Mouse (Mus musculus) neural tube, embryonic 12.5 days (tissue): ENCODE results near the gene Rbfox1. TPM values are rescaled to one million over a fixed set of nuclear protein-coding genes. Genes with fewer than 3 reads are reported as not detected.

Source experiments
- ATAC-seq: fragments of 200-750 bp; cut with Nextera tagmentation; 2 replicates; pipeline ENCODE4 v1.8.0; 2017; ENCODE audit warnings: low read depth, mild to moderate bottlenecking, moderate TSS enrichment, moderate library complexity; ENCODE audit not compliant: low FRiP score
- H3K27ac ChIP-seq: fragments of 300-500 bp; sonication (generic); 2 replicates; pipeline ENCODE4 v1.5.1; 2016
- H3K27me3 ChIP-seq: fragments of 300-500 bp; sonication (generic); replicated peaks from 2 replicates; pipeline ENCODE4 v1.6.1; 2016; ENCODE audit warnings: mild to moderate bottlenecking
- H3K36me3 ChIP-seq: fragments of 300-500 bp; sonication (generic); 2 replicates; pipeline ENCODE4 v1.6.1; 2016; ENCODE audit warnings: mild to moderate bottlenecking
- H3K4me1 ChIP-seq: fragments of 300-500 bp; sonication (generic); 2 replicates; pipeline ENCODE4 v1.6.1; 2016
- H3K4me2 ChIP-seq: fragments of 300-500 bp; sonication (generic); replicated peaks from 2 replicates; pipeline ENCODE4 v1.6.1; 2016; ENCODE audit warnings: mild to moderate bottlenecking
- H3K4me3 ChIP-seq: fragments of 300-500 bp; sonication (generic); 2 replicates; pipeline ENCODE4 v1.5.1; 2016
- H3K9ac ChIP-seq: fragments of 300-500 bp; sonication (generic); 2 replicates; pipeline ENCODE4 v1.6.1; 2016; ENCODE audit warnings: mild to moderate bottlenecking
- H3K9me3 ChIP-seq: fragments of 300-500 bp; sonication (generic); 2 replicates; pipeline ENCODE4 v1.6.1; 2016; ENCODE audit warnings: mild to moderate bottlenecking
- WGBS: fragments of 180-500 bp; shearing (Covaris S2); methylation state at CpG from one replicate; pipeline ENCODE4 v1.1.7; 2016; 5-methylcytosine and 5-hydroxymethylcytosine counted together
- polyA plus RNA-seq: library from polyadenylated mRNA; unstranded; fragments of >200 nt; fragmentation: Nextera tagmentation; extraction: Ambion mirVana; gene quantifications from 2 replicates; pipeline ENCODE4 v1.2.1, GENCODE M21; 2016

Gene Rbfox1
- polyA plus RNA-seq, 1 experiment from 2014 or later: 80.2 TPM

DNA sequence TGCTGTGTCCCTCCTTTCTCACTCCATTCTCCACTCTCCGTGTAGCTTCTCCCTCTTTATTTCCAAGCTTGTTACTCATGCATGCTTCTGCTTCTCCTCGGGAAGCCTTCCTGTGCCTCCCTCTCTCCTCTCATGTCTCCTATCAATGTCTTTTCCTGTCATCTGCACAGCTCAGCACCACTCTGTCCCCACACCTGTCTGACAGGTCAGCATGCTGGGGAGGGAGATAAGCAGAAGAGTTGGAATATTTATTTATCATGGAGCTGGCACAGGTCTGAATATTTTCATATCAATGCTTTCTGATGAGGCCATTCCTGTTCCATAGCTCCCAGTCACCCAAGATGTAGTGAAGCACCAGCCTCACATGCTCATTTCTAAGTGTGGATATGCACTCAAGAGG lies 218.6 kb downstream of the Rbfox1 start:
- H3K36me3 ChIP-seq: no peaks in the 10 kb centered on the region
- no peak overlapping the region for H3K9ac ChIP-seq
- 80% methylated on average over 2 of the region's 2 CpGs for WGBS
- H3K9me3 ChIP-seq: no peaks in the 10 kb centered on the region
- H3K4me3 ChIP-seq: no peak overlapping the region
- H3K27me3 ChIP-seq: no peaks in the 10 kb centered on the region
- no peaks in the 10 kb centered on the region for H3K4me1 ChIP-seq
- H3K27ac ChIP-seq: no peak overlapping the region
- no peak for ATAC-seq
- H3K4me2 ChIP-seq: no peak overlapping the region

DNA sequence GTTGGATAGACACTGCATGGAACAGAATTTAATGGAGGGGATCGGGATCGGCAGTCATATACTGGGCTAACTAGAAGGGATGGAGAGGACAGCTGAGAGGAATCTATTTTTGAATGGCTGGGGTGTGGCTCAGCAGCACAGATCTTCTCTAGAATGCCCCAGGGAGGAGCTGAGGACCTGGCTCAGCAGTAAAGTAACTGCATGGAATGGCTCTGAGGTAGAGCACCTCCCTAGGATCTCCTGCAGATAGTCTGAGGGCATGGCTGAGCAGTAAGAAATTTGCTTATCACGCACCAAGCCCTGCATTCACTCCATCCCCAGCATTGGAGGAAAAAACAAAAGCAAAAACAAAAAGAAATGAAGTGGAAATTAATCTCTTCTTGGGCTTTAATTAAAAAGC lies 225.0 kb downstream of the Rbfox1 start:
- Histone ChIP-seq H3K27ac (no peak overlapping the region), H3K4me3 (no peak overlapping the region), H3K27me3 (no peaks in the 10 kb centered on the region), H3K36me3 (no peaks in the 10 kb centered on the region), H3K4me2 (no peak overlapping the region), H3K4me1 (no peaks in the 10 kb centered on the region), H3K9ac (no peak overlapping the region), H3K9me3 (no peaks in the 10 kb centered on the region)
- no peak for ATAC-seq
- WGBS: 98% methylated on average over 3 of the region's 3 CpGs

DNA sequence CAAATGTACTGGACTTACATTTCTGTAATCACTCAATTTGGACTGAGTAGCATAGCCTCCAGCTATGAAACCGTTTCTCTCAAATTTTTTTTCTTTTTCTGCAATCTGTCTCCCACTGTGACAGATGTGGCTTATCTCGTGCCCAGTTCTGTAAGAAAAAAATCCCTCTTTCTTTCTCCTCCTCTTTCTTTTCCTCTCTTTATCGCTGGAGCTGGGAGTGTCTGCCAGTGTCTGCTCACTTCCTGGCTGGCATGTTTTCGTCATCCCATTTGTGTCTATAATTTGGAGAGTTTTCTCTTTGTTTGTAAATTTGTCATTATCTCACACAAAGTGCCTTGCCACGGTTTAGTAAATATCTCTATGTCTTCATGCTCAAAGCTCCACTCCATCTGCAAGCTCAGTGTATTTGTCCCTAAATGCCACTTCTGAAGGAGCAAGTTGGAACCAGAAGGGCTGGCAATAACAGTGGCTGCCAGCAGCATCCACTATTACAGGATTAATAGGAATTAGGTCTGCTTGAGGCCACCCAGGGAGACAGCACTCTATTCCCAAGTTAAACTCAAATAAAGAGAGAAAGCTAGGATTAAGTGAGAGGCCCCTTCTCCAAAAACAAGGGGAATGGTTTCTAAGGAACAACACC lies 228.8 kb downstream of the Rbfox1 start:
- no peaks in the 10 kb centered on the region for H3K36me3 ChIP-seq
- no peaks in the 10 kb centered on the region for H3K9me3 ChIP-seq
- H3K4me1 ChIP-seq: no peaks in the 10 kb centered on the region
- 58% methylated on average over 5 of the region's 5 CpGs for WGBS
- no peaks in the 10 kb centered on the region for H3K27me3 ChIP-seq
- H3K9ac ChIP-seq: no peak overlapping the region
- ATAC-seq: no peak
- H3K4me2 ChIP-seq: no peak overlapping the region
- no peak overlapping the region for H3K27ac ChIP-seq
- H3K4me3 ChIP-seq: no peak overlapping the region

DNA sequence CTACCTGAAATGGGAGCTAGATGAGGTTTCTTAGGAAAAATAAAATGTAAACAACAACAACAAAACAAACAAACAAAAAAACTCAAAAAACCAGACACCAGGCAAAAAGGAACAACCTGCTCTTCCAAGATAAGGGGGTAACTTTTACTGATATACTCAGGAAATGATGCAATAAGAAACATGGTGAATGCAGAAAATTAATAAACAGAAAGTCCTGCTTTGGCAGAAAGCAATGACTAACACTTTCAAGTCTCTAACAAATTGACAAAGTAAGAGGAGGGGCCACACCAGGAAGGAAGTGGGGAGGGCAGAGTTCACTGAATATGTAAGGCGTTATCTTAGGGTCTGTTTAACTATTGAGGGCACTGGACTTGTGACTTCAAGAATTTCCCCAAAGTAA lies 234.3 kb downstream of the Rbfox1 start:
- Histone ChIP-seq H3K9me3 (peaks cover 5% of the 10 kb centered on the region; the same call in 1 of the 2 replicates), H3K4me2 (no peak overlapping the region), H3K9ac (no peak overlapping the region), H3K27ac (no peak overlapping the region), H3K4me1 (no peaks in the 10 kb centered on the region), H3K27me3 (no peaks in the 10 kb centered on the region), H3K4me3 (no peak overlapping the region), H3K36me3 (no peaks in the 10 kb centered on the region)
- 57% methylated on average over 1 of the region's 1 CpGs for whole genome bisulfite sequencing
- no peak for ATAC-seq

DNA sequence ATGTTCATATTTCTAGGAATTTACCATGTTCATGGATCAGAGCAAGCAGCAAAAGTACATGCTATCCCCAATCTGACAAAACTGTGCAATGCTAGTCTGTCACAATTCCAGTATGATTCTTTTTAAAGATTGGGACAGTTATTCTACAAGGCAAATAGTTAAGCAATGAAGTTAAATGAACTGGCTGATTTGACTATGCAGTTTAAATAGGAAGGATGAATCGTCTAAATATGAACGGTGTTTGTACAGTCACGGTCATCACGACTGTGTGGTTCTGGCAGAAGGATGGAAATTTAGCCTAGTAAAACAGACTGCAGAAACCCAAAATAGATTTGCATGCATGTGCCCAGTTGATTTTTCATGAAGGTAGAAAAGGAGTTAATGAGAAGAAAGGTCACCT lies 236.1 kb downstream of the Rbfox1 start:
- Histone ChIP-seq H3K36me3 (no peaks in the 10 kb centered on the region), H3K27me3 (no peaks in the 10 kb centered on the region), H3K4me2 (no peak overlapping the region), H3K9me3 (peaks cover 5% of the 10 kb centered on the region; the same call in 1 of the 2 replicates), H3K27ac (no peak overlapping the region), H3K4me1 (no peaks in the 10 kb centered on the region), H3K9ac (no peak overlapping the region), H3K4me3 (no peak overlapping the region)
- WGBS: 96% methylated on average over 4 of the region's 4 CpGs
- no peak for ATAC-seq

DNA sequence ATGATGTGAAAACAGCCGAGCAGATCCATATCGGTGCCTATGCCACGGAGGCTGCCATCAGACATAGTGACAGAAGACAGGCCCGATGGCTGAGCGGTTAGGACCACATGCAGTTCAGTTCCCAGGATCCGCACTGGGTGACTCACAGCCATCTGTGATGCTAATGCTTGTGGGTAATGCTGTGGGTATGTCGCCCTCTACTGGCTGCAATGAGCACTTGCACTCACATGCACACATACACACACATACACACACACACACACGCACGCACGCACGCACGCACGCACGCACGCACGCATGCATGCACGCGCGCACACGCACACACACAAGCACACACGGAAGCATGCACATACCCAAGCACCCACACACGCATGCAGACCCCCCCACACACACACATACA lies 237.7 kb downstream of the Rbfox1 start:
- H3K9ac ChIP-seq: no peak overlapping the region
- H3K4me1 ChIP-seq: no peaks in the 10 kb centered on the region
- no peaks in the 10 kb centered on the region for H3K36me3 ChIP-seq
- no peak overlapping the region for H3K4me2 ChIP-seq
- peaks cover 5% of the 10 kb centered on the region; the same call in 1 of the 2 replicates for H3K9me3 ChIP-seq
- H3K27me3 ChIP-seq: no peaks in the 10 kb centered on the region
- ATAC-seq: no peak
- WGBS: 96% methylated on average over 22 of the region's 22 CpGs
- no peak overlapping the region for H3K27ac ChIP-seq
- H3K4me3 ChIP-seq: no peak overlapping the region

DNA sequence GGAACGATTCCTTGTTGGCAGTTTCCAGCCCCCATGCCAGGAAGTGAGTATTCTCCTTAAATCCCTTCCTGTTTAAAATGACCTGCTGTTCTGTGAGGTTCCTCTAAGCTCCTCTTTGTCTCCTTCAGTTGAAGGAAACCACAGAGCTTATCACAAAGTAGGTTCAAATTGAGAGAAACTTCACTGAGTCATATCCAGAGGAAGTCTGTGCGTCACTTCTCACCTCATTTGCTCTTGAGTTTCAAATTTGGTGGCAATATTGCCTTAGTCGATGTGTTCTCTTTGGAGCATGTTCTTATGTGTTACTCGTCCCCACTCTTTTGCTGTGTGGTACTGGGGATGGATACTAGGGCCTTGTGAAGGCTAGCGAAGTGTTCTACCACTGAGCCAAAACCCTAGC lies 243.2 kb downstream of the Rbfox1 start:
- Histone ChIP-seq H3K4me1 (no peaks in the 10 kb centered on the region), H3K27me3 (no peaks in the 10 kb centered on the region), H3K9me3 (no peaks in the 10 kb centered on the region), H3K9ac (no peak overlapping the region), H3K4me3 (no peak overlapping the region), H3K27ac (no peak overlapping the region), H3K4me2 (no peak overlapping the region), H3K36me3 (no peaks in the 10 kb centered on the region)
- no peak for ATAC-seq
- 82% methylated on average over 5 of the region's 5 CpGs for WGBS

DNA sequence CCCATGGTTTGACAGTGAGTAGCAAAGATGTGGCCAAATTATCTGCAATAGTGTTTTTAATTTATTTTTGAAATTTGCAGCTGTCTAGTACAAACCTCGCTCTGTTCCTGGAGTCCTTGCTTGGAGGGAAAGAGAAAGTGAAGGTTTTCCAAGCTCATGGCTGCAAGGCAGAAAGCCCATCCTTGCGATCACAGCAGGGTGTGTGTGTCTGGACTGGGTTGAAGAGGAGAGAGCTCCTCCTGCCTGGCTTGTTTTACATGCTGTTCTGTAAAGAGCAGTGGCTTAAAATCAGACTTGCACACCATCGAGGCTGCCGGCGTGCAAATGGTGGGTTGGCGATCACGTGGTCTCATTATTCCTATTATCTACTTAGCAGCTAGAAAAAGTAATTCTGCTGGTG lies 249.9 kb downstream of the Rbfox1 start:
- Histone ChIP-seq H3K9me3 (no peaks in the 10 kb centered on the region), H3K4me1 (no peaks in the 10 kb centered on the region), H3K4me3 (no peak overlapping the region), H3K9ac (no peak overlapping the region), H3K4me2 (no peak overlapping the region), H3K27ac (no peak overlapping the region), H3K36me3 (no peaks in the 10 kb centered on the region), H3K27me3 (no peaks in the 10 kb centered on the region)
- ATAC-seq: no peak
- WGBS: 88% methylated on average over 7 of the region's 7 CpGs

DNA sequence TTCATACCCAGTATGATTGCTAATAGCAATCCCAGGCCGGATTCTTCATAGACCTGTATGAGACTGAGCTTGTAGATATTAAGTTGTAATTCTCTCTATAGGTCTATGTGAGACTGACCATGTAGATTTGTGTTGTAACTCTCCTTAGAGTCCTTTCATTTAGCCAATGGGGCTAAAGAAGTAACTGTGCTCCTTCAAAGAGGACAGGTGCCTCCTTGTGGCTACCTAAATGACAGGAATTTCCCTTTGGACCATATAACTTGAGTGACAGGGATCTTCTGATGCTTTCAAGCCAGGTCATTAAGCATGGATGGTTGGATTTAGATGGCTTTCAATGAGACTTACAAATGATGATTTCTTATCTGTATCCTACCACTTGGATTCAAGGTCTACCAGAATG lies 254.3 kb downstream of the Rbfox1 start:
- H3K36me3 ChIP-seq: no peaks in the 10 kb centered on the region
- no peak overlapping the region for H3K9ac ChIP-seq
- WGBS: 87% methylated on average over 1 of the region's 1 CpGs
- H3K4me1 ChIP-seq: no peaks in the 10 kb centered on the region
- no peak for ATAC-seq
- no peak overlapping the region for H3K4me2 ChIP-seq
- H3K27ac ChIP-seq: no peak overlapping the region
- H3K4me3 ChIP-seq: no peak overlapping the region
- H3K27me3 ChIP-seq: no peaks in the 10 kb centered on the region
- no peaks in the 10 kb centered on the region for H3K9me3 ChIP-seq

DNA sequence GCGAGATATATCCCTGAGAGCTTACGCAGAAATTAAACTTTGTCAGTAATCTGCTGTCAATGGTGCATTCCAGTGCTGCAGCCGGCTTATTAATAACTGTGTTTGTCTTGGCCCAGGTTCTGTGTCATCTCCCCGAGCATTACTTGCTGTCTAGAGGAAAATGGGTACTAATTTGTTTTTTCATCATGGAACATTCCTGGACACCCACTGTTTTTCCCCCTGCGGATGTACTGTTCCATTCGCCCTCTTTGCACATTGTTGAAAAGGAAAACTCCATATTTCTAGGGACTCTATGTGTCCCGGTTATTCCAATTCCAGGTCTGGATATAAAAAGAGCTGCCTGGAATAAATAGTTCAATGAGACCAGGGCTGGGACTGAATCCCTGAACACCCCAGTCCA lies 262.8 kb downstream of the Rbfox1 start:
- no peak overlapping the region for H3K4me2 ChIP-seq
- no peak overlapping the region for H3K9ac ChIP-seq
- no peak for ATAC-seq
- 78% methylated on average over 7 of the region's 7 CpGs for WGBS
- H3K36me3 ChIP-seq: no peaks in the 10 kb centered on the region
- no peaks in the 10 kb centered on the region for H3K9me3 ChIP-seq
- H3K27ac ChIP-seq: no peak overlapping the region
- H3K27me3 ChIP-seq: no peaks in the 10 kb centered on the region
- no peaks in the 10 kb centered on the region for H3K4me1 ChIP-seq
- no peak overlapping the region for H3K4me3 ChIP-seq

DNA sequence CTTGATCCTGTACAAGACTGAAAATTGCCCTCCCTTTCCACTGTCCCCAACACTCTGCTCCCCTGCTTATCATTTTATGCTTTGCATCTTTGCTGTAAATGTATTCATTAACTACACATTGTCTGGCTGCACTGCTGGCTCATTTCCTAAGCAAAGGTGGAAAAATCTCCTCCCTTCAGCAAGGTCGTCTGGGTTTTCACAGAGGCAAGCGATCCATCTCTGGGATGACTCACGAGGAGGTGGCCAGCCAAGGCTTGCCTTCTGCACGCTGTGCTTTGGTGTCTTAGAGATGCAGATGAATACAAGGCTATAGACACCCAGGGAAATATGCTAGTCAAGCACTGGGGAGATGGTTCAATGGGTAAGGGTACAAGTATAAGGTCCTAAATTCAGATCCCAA lies 264.2 kb downstream of the Rbfox1 start:
- no peak overlapping the region for H3K9ac ChIP-seq
- H3K27ac ChIP-seq: no peak overlapping the region
- H3K27me3 ChIP-seq: no peaks in the 10 kb centered on the region
- no peak overlapping the region for H3K4me2 ChIP-seq
- no peak overlapping the region for H3K4me3 ChIP-seq
- no peaks in the 10 kb centered on the region for H3K36me3 ChIP-seq
- ATAC-seq: no peak
- WGBS: 81% methylated on average over 4 of the region's 4 CpGs
- no peaks in the 10 kb centered on the region for H3K9me3 ChIP-seq
- no peaks in the 10 kb centered on the region for H3K4me1 ChIP-seq

DNA sequence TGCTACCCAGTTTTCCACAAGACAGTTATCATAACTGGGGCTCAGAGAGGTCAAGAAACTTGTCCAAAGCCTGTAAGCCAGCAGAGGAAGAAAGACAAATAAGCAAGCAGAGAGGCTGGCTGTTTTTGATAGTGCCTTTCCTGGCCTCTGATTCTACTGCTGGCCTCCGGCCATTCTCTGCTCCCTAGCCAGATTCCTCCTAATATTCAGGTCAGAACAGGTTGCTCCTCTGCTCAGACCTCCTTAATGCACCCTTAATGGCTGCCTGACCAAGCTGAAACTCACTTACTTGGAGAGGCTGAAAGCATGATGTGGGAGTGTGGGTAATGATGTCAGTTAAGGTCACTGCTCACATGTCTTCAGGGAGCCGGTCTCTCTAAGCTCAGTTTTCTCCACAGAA lies 270.4 kb downstream of the Rbfox1 start:
- H3K4me2 ChIP-seq: no peak overlapping the region
- H3K27ac ChIP-seq: no peak overlapping the region
- H3K27me3 ChIP-seq: no peaks in the 10 kb centered on the region
- H3K36me3 ChIP-seq: no peaks in the 10 kb centered on the region
- no peak overlapping the region for H3K4me3 ChIP-seq
- H3K9ac ChIP-seq: no peak overlapping the region
- H3K4me1 ChIP-seq: no peaks in the 10 kb centered on the region
- H3K9me3 ChIP-seq: no peaks in the 10 kb centered on the region
- 75% methylated on average over 2 of the region's 2 CpGs for WGBS
- no peak for ATAC-seq

DNA sequence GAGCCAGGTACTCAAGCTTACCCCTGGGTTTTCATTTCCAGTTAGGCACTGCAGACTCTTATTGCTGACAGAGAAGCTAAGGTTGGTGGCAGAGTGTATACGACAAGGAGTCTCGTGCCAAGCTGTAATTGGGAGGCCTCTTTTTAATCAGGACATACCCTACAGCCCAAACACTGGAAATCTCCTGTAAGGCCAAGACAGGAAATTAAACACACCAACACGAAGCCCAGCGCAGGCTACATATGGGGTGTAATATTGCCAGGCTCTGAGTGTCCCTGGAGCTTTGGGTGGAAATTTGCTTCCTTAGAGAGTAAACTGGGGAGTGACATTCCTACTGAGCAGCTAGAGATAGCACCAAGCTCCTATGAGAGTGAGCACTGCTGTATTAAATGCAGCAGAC lies 279.3 kb downstream of the Rbfox1 start:
- Histone ChIP-seq H3K4me3 (no peak overlapping the region), H3K9me3 (no peaks in the 10 kb centered on the region), H3K9ac (no peak overlapping the region), H3K27ac (no peak overlapping the region), H3K4me2 (no peak overlapping the region), H3K4me1 (no peaks in the 10 kb centered on the region), H3K27me3 (no peaks in the 10 kb centered on the region), H3K36me3 (no peaks in the 10 kb centered on the region)
- no peak for ATAC-seq
- WGBS: 84% methylated on average over 4 of the region's 4 CpGs
